Mouse (Mus musculus): ENCODE measurements around the gene Csnk2b. TPM values are rescaled to one million over a fixed set of nuclear protein-coding genes. Genes with fewer than 3 reads are reported as not detected.

Csnk2b gene
- polyA plus RNA-seq, 1 experiment from 2014 or later, result 190 TPM

- H3K9me3 ChIP-seq (replicated peaks), result no peaks in the 10 kb centered on the region
- 52% methylated on average over 10 of the region's 10 CpGs for WGBS
- no peak overlapping the region for H3K4me3 ChIP-seq
- no peak for ATAC-seq (ENCODE audit: insufficient number of reproducible peaks, low FRiP score)
- H3K27ac ChIP-seq (ENCODE audit: poor library complexity, severe bottlenecking), result no peak overlapping the region
- H3K4me2 ChIP-seq, result no peak overlapping the region
- H3K9ac ChIP-seq, result 0 out of 2 replicates have a peak overlapping the region, but pooled peaks have one; percentile 17
- H3K36me3 ChIP-seq, result peaks cover 86% of the 10 kb centered on the region
- no peaks in the 10 kb centered on the region for H3K27me3 ChIP-seq (replicated peaks)
- peaks cover 29% of the 10 kb centered on the region for H3K4me1 ChIP-seq (replicated peaks)
These were observed 21.6 kb downstream of the Csnk2b start for GRCm38 (mm10) chr17:35100196-35100765.

GRCm38 (mm10) chr17:35097164-35097655, 24.6 kb downstream of the Csnk2b start:
- WGBS, result 88% methylated on average over 12 of the region's 12 CpGs
- Histone ChIP-seq H3K27ac (ENCODE audit: poor library complexity, severe bottlenecking) (no peak overlapping the region), H3K4me3 (no peak overlapping the region), H3K9ac (no peak overlapping the region), H3K4me1 (replicated peaks) (peaks cover 21% of the 10 kb centered on the region), H3K27me3 (replicated peaks) (no peaks in the 10 kb centered on the region), H3K36me3 (peaks cover 96% of the 10 kb centered on the region), H3K9me3 (replicated peaks) (no peaks in the 10 kb centered on the region), H3K4me2 (no peak overlapping the region)
- ATAC-seq (ENCODE audit: insufficient number of reproducible peaks, low FRiP score), result no peak

- peak overlapping the region; percentile 38; the same call in 1 of the 2 replicates for H3K9ac ChIP-seq
- no peak overlapping the region for H3K4me3 ChIP-seq
- 81% methylated on average over 12 of the region's 12 CpGs for WGBS
- no peak overlapping the region for H3K4me2 ChIP-seq
- no peak for ATAC-seq (ENCODE audit: insufficient number of reproducible peaks, low FRiP score)
- H3K36me3 ChIP-seq, result peaks cover 96% of the 10 kb centered on the region
- no peak overlapping the region for H3K27ac ChIP-seq (ENCODE audit: poor library complexity, severe bottlenecking)
- peaks cover 16% of the 10 kb centered on the region for H3K4me1 ChIP-seq (replicated peaks)
- H3K9me3 ChIP-seq (replicated peaks), result no peaks in the 10 kb centered on the region
- H3K27me3 ChIP-seq (replicated peaks), result no peaks in the 10 kb centered on the region
These were observed 25.3 kb downstream of the Csnk2b start for GRCm38 (mm10) chr17:35096597-35096996.

- Histone ChIP-seq H3K9me3 (replicated peaks) (no peaks in the 10 kb centered on the region), H3K4me1 (replicated peaks) (peaks cover 18% of the 10 kb centered on the region), H3K4me3 (no peak overlapping the region), H3K36me3 (peaks cover 90% of the 10 kb centered on the region), H3K27me3 (replicated peaks) (no peaks in the 10 kb centered on the region), H3K9ac (0 out of 2 replicates have a peak overlapping the region, but pooled peaks have one; percentile 11), H3K27ac (ENCODE audit: poor library complexity, severe bottlenecking) (no peak overlapping the region), H3K4me2 (no peak overlapping the region)
- 72% methylated on average over 15 of the region's 15 CpGs for whole genome bisulfite sequencing
- no peak for ATAC-seq (ENCODE audit: insufficient number of reproducible peaks, low FRiP score)
These were observed 27.1 kb downstream of the Csnk2b start for GRCm38 (mm10) chr17:35094475-35095365.

- Histone ChIP-seq H3K9me3 (replicated peaks) (no peaks in the 10 kb centered on the region), H3K27me3 (replicated peaks) (no peaks in the 10 kb centered on the region), H3K36me3 (peaks cover 70% of the 10 kb centered on the region), H3K4me2 (no peak overlapping the region), H3K4me1 (replicated peaks) (peaks cover 18% of the 10 kb centered on the region), H3K9ac (no peak overlapping the region), H3K4me3 (no peak overlapping the region), H3K27ac (ENCODE audit: poor library complexity, severe bottlenecking) (no peak overlapping the region)
- no peak for ATAC-seq (ENCODE audit: insufficient number of reproducible peaks, low FRiP score)
- WGBS, result 89% methylated on average over 14 of the region's 14 CpGs
These were observed 29.3 kb downstream of the Csnk2b start for GRCm38 (mm10) chr17:35092403-35093198.

- Histone ChIP-seq H3K4me1 (replicated peaks) (peaks cover 22% of the 10 kb centered on the region), H3K9me3 (replicated peaks) (no peaks in the 10 kb centered on the region), H3K9ac (peak overlapping the region; percentile 89), H3K27ac (ENCODE audit: poor library complexity, severe bottlenecking) (no peak overlapping the region; the same call in 1 of the 2 replicates), H3K4me2 (peak overlapping the region; percentile 72), H3K27me3 (replicated peaks) (no peaks in the 10 kb centered on the region), H3K36me3 (peaks cover 47% of the 10 kb centered on the region), H3K4me3 (peak overlapping the region; percentile 71)
- 63% methylated on average over 8 of the region's 8 CpGs for WGBS
- no peak for ATAC-seq (ENCODE audit: insufficient number of reproducible peaks, low FRiP score)
These were observed 31.5 kb downstream of the Csnk2b start for GRCm38 (mm10) chr17:35090166-35090932.

GRCm38 (mm10) chr17:35088825-35089644, 32.8 kb downstream of the Csnk2b start, which contains the start of gene Abhd16a:
Abhd16a (plus strand) TSS chr17:35089263.
- H3K36me3 ChIP-seq, result peaks cover 35% of the 10 kb centered on the region
- no peaks in the 10 kb centered on the region for H3K9me3 ChIP-seq (replicated peaks)
- peak within 1 kb of the TSS; percentile 94 for H3K27ac ChIP-seq (ENCODE audit: poor library complexity, severe bottlenecking)
- no peaks in the 10 kb centered on the region for H3K27me3 ChIP-seq (replicated peaks)
- peak within 1 kb of the TSS; percentile 71 for H3K4me3 ChIP-seq
- WGBS, result 3% methylated on average over 65 of the region's 67 CpGs
- peak within 1 kb of the TSS; percentile 89 for H3K9ac ChIP-seq
- peak; percentile 97 for ATAC-seq (ENCODE audit: insufficient number of reproducible peaks, low FRiP score)
- H3K4me2 ChIP-seq, result peak within 1 kb of the TSS; percentile 72
- H3K4me1 ChIP-seq (replicated peaks), result peaks cover 19% of the 10 kb centered on the region

- Histone ChIP-seq H3K27ac (ENCODE audit: poor library complexity, severe bottlenecking) (no peak overlapping the region), H3K4me2 (no peak overlapping the region), H3K9ac (no peak overlapping the region), H3K27me3 (replicated peaks) (no peaks in the 10 kb centered on the region), H3K36me3 (peaks cover 28% of the 10 kb centered on the region), H3K9me3 (replicated peaks) (no peaks in the 10 kb centered on the region), H3K4me1 (replicated peaks) (peaks cover 19% of the 10 kb centered on the region), H3K4me3 (no peak overlapping the region)
- no peak for ATAC-seq (ENCODE audit: insufficient number of reproducible peaks, low FRiP score)
- 31% methylated on average over 2 of the region's 2 CpGs for WGBS
These were observed 33.7 kb downstream of the Csnk2b start for GRCm38 (mm10) chr17:35088151-35088550.

GRCm38 (mm10) chr17:35085208-35085865, 36.5 kb downstream of the Csnk2b start, which contains the start of gene Ly6g6f:
Ly6g6f (minus strand) TSS chr17:35085610.
- Histone ChIP-seq H3K4me1 (replicated peaks) (peaks cover 18% of the 10 kb centered on the region), H3K27ac (ENCODE audit: poor library complexity, severe bottlenecking) (no peak within 1 kb of the TSS), H3K4me2 (no peak within 1 kb of the TSS), H3K9ac (peak within 1 kb of the TSS; percentile 6; the same call in 1 of the 2 replicates), H3K36me3 (0 out of 2 replicates have a peak, but pooled peaks cover 1% of the 10 kb centered on the region), H3K27me3 (replicated peaks) (0 out of 2 replicates have a peak, but pooled peaks cover 9% of the 10 kb centered on the region), H3K9me3 (replicated peaks) (no peaks in the 10 kb centered on the region), H3K4me3 (no peak within 1 kb of the TSS)
- ATAC-seq (ENCODE audit: insufficient number of reproducible peaks, low FRiP score), result no peak
- WGBS, result 49% methylated on average over 7 of the region's 7 CpGs

Measured in heart, embryonic 12.5 days (tissue).